ENCODE assay signal across 7 mouse cellular contexts in the genomic region with DNA sequence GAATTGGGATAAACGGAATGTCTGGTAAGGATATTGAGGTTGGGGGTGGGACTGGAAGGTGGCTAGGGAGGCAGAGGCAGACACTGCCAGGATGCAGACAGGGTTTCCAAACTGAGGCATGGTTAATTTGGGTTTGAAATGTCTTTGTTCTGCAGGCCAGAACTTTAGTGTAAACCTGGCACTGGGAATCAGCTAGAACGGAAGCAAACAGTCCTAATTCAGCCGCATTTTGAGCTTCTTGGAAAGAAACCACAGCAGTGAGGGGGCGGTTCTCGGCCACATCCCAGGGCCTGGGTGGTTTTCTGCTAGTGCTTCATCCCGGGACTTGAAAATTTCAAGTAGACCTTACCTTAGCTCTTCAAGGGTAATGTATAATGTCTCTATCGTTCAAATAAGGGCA.
DNase-seq lines count a peak whose midpoint lies in the region; ATAC-seq and TF ChIP-seq lines count a peak whose summit lies in the region.

No protein-coding gene starts in this region.

- H3K9me3 ChIP-seq in midbrain, embryonic 15.5 days = no peaks in the 10 kb centered on the region

- no peak for TF ChIP-seq CTCF in layer of hippocampus, adult 2 months (conservative IDR thresholded peaks at IDR 0.05)

- no peak overlapping the region for H3K9ac ChIP-seq in midbrain, embryonic 15.5 days

- ATAC-seq in megakaryocyte progenitor cell, adult 5-6 weeks (replicated peaks; ENCODE audit: poor library complexity) = no peak
- no peak for ATAC-seq in midbrain, embryonic 15.5 days (replicated peaks)

- 80% methylated on average over 7 of the region's 7 CpGs for WGBS in midbrain, embryonic 15.5 days

- peak; percentile 63 for DNase-seq in layer of hippocampus, adult 11-12 months (ENCODE audit: low spot score)
- no peak for DNase-seq in layer of hippocampus, adult 9-10 months (ENCODE audit: low spot score)
- DNase-seq in frontal cortex, postnatal 14 days (ENCODE audit: low spot score in 2 of 2) = peak; percentile 37 to 54
- peak; percentile 52 to 69 for DNase-seq in layer of hippocampus, adult 2 months (ENCODE audit: low spot score in 2 of 2)
- peak; percentile 81 to 87 for DNase-seq in right cerebral cortex, postnatal 10 days (ENCODE audit: low spot score in 2 of 2)

- no peak overlapping the region for H3K4me3 ChIP-seq in layer of hippocampus, adult 2 months
- H3K4me3 ChIP-seq in midbrain, embryonic 15.5 days = no peak overlapping the region

- peak overlapping the region; percentile 67 for H3K27ac ChIP-seq in layer of hippocampus, adult 2 months
- no peak overlapping the region for H3K27ac ChIP-seq in midbrain, embryonic 15.5 days

- H3K4me2 ChIP-seq in midbrain, embryonic 15.5 days = no peak overlapping the region

- H3K36me3 ChIP-seq in midbrain, embryonic 15.5 days (replicated peaks) = no peaks in the 10 kb centered on the region

- peaks cover 9% of the 10 kb centered on the region for H3K4me1 ChIP-seq in midbrain, embryonic 15.5 days

- no peaks in the 10 kb centered on the region for H3K27me3 ChIP-seq in midbrain, embryonic 15.5 days (replicated peaks)
